Mouse (Mus musculus) embryonic facial prominence, embryonic 15.5 days (tissue): ENCODE measurements around the gene Abcc4. TPM values are rescaled to one million over a fixed set of nuclear protein-coding genes. Genes with fewer than 3 reads are reported as not detected.
A peak's percentile ranks its signal among the peaks of the same experiment; 100 is the strongest.
"Not testable (repeated sequence)": the region's sequence is repeated elsewhere in the genome, so short reads cannot be mapped to it uniquely, and the experiment has no call there.

ENCODE experiments used
- ATAC-seq: fragments of 200-750 bp; cut with Nextera tagmentation; 2 replicates; pipeline ENCODE4 v1.8.0; 2017; ENCODE audit warnings: low read depth, moderate TSS enrichment; ENCODE audit not compliant: insufficient number of reproducible peaks, low FRiP score, low TSS enrichment
- H3K27ac ChIP-seq: fragments of 300-500 bp; sonication (generic); replicated peaks from 2 replicates; pipeline ENCODE4 v1.5.1; 2015; ENCODE audit warnings: mild to moderate bottlenecking, inconsistent platforms
- H3K27me3 ChIP-seq: fragments of 300-500 bp; sonication (generic); 2 replicates; pipeline ENCODE4 v1.6.1; 2015; ENCODE audit warnings: inconsistent platforms
- H3K36me3 ChIP-seq: fragments of 300-500 bp; sonication (generic); 2 replicates; pipeline ENCODE4 v1.6.1; 2015; ENCODE audit warnings: mild to moderate bottlenecking, inconsistent platforms
- H3K4me1 ChIP-seq: fragments of 300-500 bp; sonication (generic); 2 replicates; pipeline ENCODE4 v1.6.1; 2015; ENCODE audit warnings: inconsistent platforms
- H3K4me2 ChIP-seq: fragments of 300-500 bp; sonication (generic); replicated peaks from 2 replicates; pipeline ENCODE4 v1.6.1; 2015; ENCODE audit warnings: mild to moderate bottlenecking, inconsistent platforms
- H3K4me3 ChIP-seq: fragments of 300-500 bp; sonication (generic); replicated peaks from 2 replicates; pipeline ENCODE4 v1.5.1; 2015; ENCODE audit warnings: mild to moderate bottlenecking, inconsistent platforms
- H3K9ac ChIP-seq: fragments of 300-500 bp; sonication (generic); 2 replicates; pipeline ENCODE4 v1.6.1; 2015; ENCODE audit warnings: inconsistent platforms
- H3K9me3 ChIP-seq: fragments of 300-500 bp; sonication (generic); replicated peaks from 2 replicates; pipeline ENCODE4 v1.6.1; 2016; ENCODE audit warnings: inconsistent platforms
- WGBS: fragments of 180-500 bp; shearing (Covaris S2); methylation state at CpG from one replicate; pipeline ENCODE4 v1.1.7; 2015; 5-methylcytosine and 5-hydroxymethylcytosine counted together
- polyA plus RNA-seq: library from polyadenylated mRNA; unstranded; fragments of >200 nt; fragmentation: Nextera tagmentation; extraction: Ambion mirVana; gene quantifications from 2 replicates; pipeline ENCODE4 v1.2.1, GENCODE M21; 2015

Gene Abcc4
- polyA plus RNA-seq, 1 experiment from 2014 or later, result 4.3 TPM

- no peak overlapping the region for H3K4me2 ChIP-seq
- no peaks in the 10 kb centered on the region for H3K9me3 ChIP-seq
- WGBS, result 66% methylated on average over 20 of the region's 20 CpGs
- no peak for ATAC-seq
- H3K27ac ChIP-seq, result no peak overlapping the region; the same call in 1 of the 2 replicates
- no peak overlapping the region for H3K9ac ChIP-seq
- no peaks in the 10 kb centered on the region; the same call in 1 of the 2 replicates for H3K4me1 ChIP-seq
- H3K36me3 ChIP-seq, result no peaks in the 10 kb centered on the region
- no peaks in the 10 kb centered on the region for H3K27me3 ChIP-seq
- H3K4me3 ChIP-seq, result no peak overlapping the region
Measured at GRCm38 (mm10) chr14:118657673-118658327, 48.2 kb downstream of the Abcc4 start.

- H3K4me3 ChIP-seq, result no peak overlapping the region
- H3K4me2 ChIP-seq, result no peak overlapping the region
- no peaks in the 10 kb centered on the region; the same call in 1 of the 2 replicates for H3K4me1 ChIP-seq
- H3K9me3 ChIP-seq, result no peaks in the 10 kb centered on the region
- H3K27me3 ChIP-seq, result no peaks in the 10 kb centered on the region
- no peak for ATAC-seq
- WGBS, result 66% methylated on average over 4 of the region's 4 CpGs
- no peak overlapping the region for H3K9ac ChIP-seq
- H3K36me3 ChIP-seq, result no peaks in the 10 kb centered on the region
- H3K27ac ChIP-seq, result no peak overlapping the region
Measured at GRCm38 (mm10) chr14:118657206-118657605, 48.8 kb downstream of the Abcc4 start.

GRCm38 (mm10) chr14:118656036-118656435, 50.0 kb downstream of the Abcc4 start:
- Histone ChIP-seq H3K4me1 (no peaks in the 10 kb centered on the region; the same call in 1 of the 2 replicates), H3K4me3 (no peak overlapping the region), H3K27me3 (no peaks in the 10 kb centered on the region), H3K27ac (no peak overlapping the region), H3K36me3 (no peaks in the 10 kb centered on the region), H3K4me2 (no peak overlapping the region), H3K9me3 (no peaks in the 10 kb centered on the region), H3K9ac (no peak overlapping the region)
- no peak for ATAC-seq
- WGBS, result 75% methylated on average over 7 of the region's 7 CpGs

- Histone ChIP-seq H3K27ac (no peak overlapping the region), H3K9me3 (no peaks in the 10 kb centered on the region), H3K36me3 (no peaks in the 10 kb centered on the region), H3K4me3 (no peak overlapping the region), H3K4me1 (no peaks in the 10 kb centered on the region; the same call in 1 of the 2 replicates), H3K9ac (no peak overlapping the region), H3K27me3 (no peaks in the 10 kb centered on the region), H3K4me2 (no peak overlapping the region)
- no peak for ATAC-seq
- 68% methylated on average over 2 of the region's 2 CpGs for WGBS
Measured at GRCm38 (mm10) chr14:118654903-118655302, 51.1 kb downstream of the Abcc4 start.

GRCm38 (mm10) chr14:118651704-118652439, 54.1 kb downstream of the Abcc4 start:
- H3K9ac ChIP-seq, result no peak overlapping the region
- no peak overlapping the region for H3K4me3 ChIP-seq
- no peak overlapping the region for H3K4me2 ChIP-seq
- H3K4me1 ChIP-seq, result no peaks in the 10 kb centered on the region
- H3K36me3 ChIP-seq, result no peaks in the 10 kb centered on the region
- peak; percentile 70; the same call in 1 of the 2 replicates for ATAC-seq
- H3K27ac ChIP-seq, result no peak overlapping the region
- WGBS, result 71% methylated on average over 20 of the region's 20 CpGs
- no peaks in the 10 kb centered on the region for H3K27me3 ChIP-seq
- no peaks in the 10 kb centered on the region for H3K9me3 ChIP-seq

- ATAC-seq, result no peak
- no peak overlapping the region for H3K4me3 ChIP-seq
- H3K36me3 ChIP-seq, result no peaks in the 10 kb centered on the region
- H3K27me3 ChIP-seq, result no peaks in the 10 kb centered on the region
- no peak overlapping the region for H3K9ac ChIP-seq
- H3K4me1 ChIP-seq, result no peaks in the 10 kb centered on the region
- H3K4me2 ChIP-seq, result no peak overlapping the region
- no peaks in the 10 kb centered on the region for H3K9me3 ChIP-seq
- no peak overlapping the region for H3K27ac ChIP-seq
- WGBS, result 90% methylated on average over 2 of the region's 2 CpGs
Measured at GRCm38 (mm10) chr14:118649895-118650256, 56.1 kb downstream of the Abcc4 start.

GRCm38 (mm10) chr14:118649199-118649894, 56.7 kb downstream of the Abcc4 start:
- H3K27me3 ChIP-seq, result no peaks in the 10 kb centered on the region
- H3K4me1 ChIP-seq, result no peaks in the 10 kb centered on the region
- 58% methylated on average over 7 of the region's 7 CpGs for WGBS

GRCm38 (mm10) chr14:118642940-118643591, 63.0 kb downstream of the Abcc4 start:
- not testable (repeated sequence) for H3K4me3 ChIP-seq, H3K4me2 ChIP-seq, H3K9ac ChIP-seq, ATAC-seq, H3K36me3 ChIP-seq, H3K4me1 ChIP-seq, H3K9me3 ChIP-seq, H3K27me3 ChIP-seq, H3K27ac ChIP-seq
- 81% methylated on average over 13 of the region's 13 CpGs for WGBS

More at GRCm38 (mm10) chr14:118649199-118649894, 56.7 kb downstream of the Abcc4 start:
- H3K9me3 ChIP-seq, result no peaks in the 10 kb centered on the region
- H3K4me3 ChIP-seq, result no peak overlapping the region
- H3K4me2 ChIP-seq, result no peak overlapping the region
- no peaks in the 10 kb centered on the region for H3K36me3 ChIP-seq
- H3K9ac ChIP-seq, result no peak overlapping the region
- ATAC-seq, result no peak
- no peak overlapping the region for H3K27ac ChIP-seq

GRCm38 (mm10) chr14:118642140-118642539, 63.9 kb downstream of the Abcc4 start:
- H3K4me2 ChIP-seq, result no peak overlapping the region
- H3K27me3 ChIP-seq, result no peaks in the 10 kb centered on the region
- no peak for ATAC-seq
- no peak overlapping the region for H3K27ac ChIP-seq
- H3K4me1 ChIP-seq, result no peaks in the 10 kb centered on the region
- H3K36me3 ChIP-seq, result no peaks in the 10 kb centered on the region
- H3K9me3 ChIP-seq, result no peaks in the 10 kb centered on the region
- no peak overlapping the region for H3K9ac ChIP-seq
- H3K4me3 ChIP-seq, result no peak overlapping the region
- 82% methylated on average over 8 of the region's 8 CpGs for WGBS

- no peak overlapping the region for H3K4me3 ChIP-seq
- no peaks in the 10 kb centered on the region for H3K36me3 ChIP-seq
- H3K4me2 ChIP-seq, result no peak overlapping the region
- ATAC-seq, result no peak
- H3K9me3 ChIP-seq, result no peaks in the 10 kb centered on the region
- no peak overlapping the region for H3K27ac ChIP-seq
- WGBS, result 79% methylated on average over 25 of the region's 25 CpGs
- no peak overlapping the region for H3K9ac ChIP-seq
- H3K4me1 ChIP-seq, result peaks cover 7% of the 10 kb centered on the region; the same call in 1 of the 2 replicates
- H3K27me3 ChIP-seq, result no peaks in the 10 kb centered on the region
Measured at GRCm38 (mm10) chr14:118638447-118639275, 67.4 kb downstream of the Abcc4 start.
